Mouse (Mus musculus) megakaryocyte, embryonic 14.5 days (primary cell): ENCODE measurements around the gene Best1.

Source experiments
- FLI1 ChIP-seq: IDR thresholded peaks from 2 replicates; pipeline ENCODE4 v1.6.1; 2012; ENCODE audit warnings: low read length, inconsistent platforms, mixed read lengths
- GATA1 ChIP-seq: IDR thresholded peaks from 3 replicates; pipeline ENCODE4 v1.6.1; 2012; ENCODE audit warnings: mixed read lengths, low read length, inconsistent platforms, borderline replicate concordance

DNA sequence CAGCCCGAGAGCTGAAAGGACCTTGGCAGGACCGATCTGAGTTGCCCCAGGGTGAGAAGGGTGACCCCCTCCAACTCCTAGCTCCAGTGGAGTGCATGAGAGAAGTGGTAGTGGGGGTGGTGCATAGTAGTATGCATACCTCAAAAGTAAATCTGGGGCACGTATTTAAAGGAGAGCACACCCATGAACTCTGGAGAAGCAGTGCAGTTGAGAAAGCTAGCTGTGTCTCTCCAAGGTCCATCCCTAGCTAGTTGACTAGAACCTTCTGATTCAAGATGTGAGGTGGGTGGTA is 17.0 kb upstream of the Best1 start:
- no peak for TF ChIP-seq GATA1
- no peak for TF ChIP-seq FLI1
